Mouse (Mus musculus) megakaryocyte, embryonic 14.5 days (primary cell): Measurements from ENCODE around the gene Rhot2.

Experiments used
- FLI1 ChIP-seq: IDR thresholded peaks from 2 replicates; pipeline ENCODE4 v1.6.1; 2012; ENCODE audit warnings: low read length, inconsistent platforms, mixed read lengths
- GATA1 ChIP-seq: IDR thresholded peaks from 3 replicates; pipeline ENCODE4 v1.6.1; 2012; ENCODE audit warnings: mixed read lengths, low read length, inconsistent platforms, borderline replicate concordance

GRCm38 (mm10) chr17:25817662-25818061 is 27.0 kb downstream of the Rhot2 start:
- TF ChIP-seq GATA1 (no peak), FLI1 (no peak)
